Mouse (Mus musculus): ENCODE data around the gene Mast4. TPM values are rescaled to one million over a fixed set of nuclear protein-coding genes. Genes with fewer than 3 reads are reported as not detected.
A peak's percentile ranks its signal among the peaks of the same experiment; 100 is the strongest.

The Mast4 gene
- polyA plus RNA-seq, 1 experiment from 2014 or later, result 10.1 TPM

GRCm38 (mm10) chr13:102783531-102784310 is 550.6 kb downstream of the Mast4 start:
- WGBS, result 87% methylated on average over 7 of the region's 7 CpGs
- peaks cover 2% of the 10 kb centered on the region; the same call in 1 of the 2 replicates for H3K36me3 ChIP-seq (ENCODE audit: control insufficient read depth, insufficient read depth, low read length)

DNA sequence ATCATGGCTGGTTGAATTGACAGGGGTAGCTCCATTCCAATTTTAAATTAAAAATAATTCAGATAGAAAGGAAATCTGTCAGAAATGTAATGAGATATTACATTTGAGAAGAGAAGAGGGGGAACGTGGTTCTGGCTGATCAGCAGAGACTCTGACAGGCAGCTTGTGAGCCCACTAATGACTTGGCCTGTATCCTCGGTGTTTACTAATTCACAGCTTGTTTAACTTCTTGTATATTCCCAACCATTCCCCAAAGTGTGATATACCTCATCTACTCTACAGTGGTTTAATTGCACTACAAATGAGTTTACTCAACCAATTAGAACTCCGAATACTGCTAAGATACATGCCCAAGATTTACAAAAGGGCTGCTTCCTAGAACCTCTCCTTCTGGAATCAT is 555.0 kb downstream of the Mast4 start:
- no peak overlapping the region for H3K27ac ChIP-seq (ENCODE audit: low read depth, low read length)
- ATAC-seq (replicated peaks; ENCODE audit: low FRiP score) (no peak), DNase-seq (ENCODE audit: low spot score) (no peak)
- H3K36me3 ChIP-seq (ENCODE audit: control insufficient read depth, insufficient read depth, low read length), result peaks cover 7% of the 10 kb centered on the region; the same call in 1 of the 2 replicates
- no peak overlapping the region for H3K4me3 ChIP-seq (ENCODE audit: low read depth, low read length)
- no peaks in the 10 kb centered on the region for H3K9me3 ChIP-seq (ENCODE audit: control insufficient read depth, low read length)
- H3K27me3 ChIP-seq (replicated peaks; ENCODE audit: control insufficient read depth, insufficient read depth, low read length), result no peaks in the 10 kb centered on the region
- no peak overlapping the region for H3K9ac ChIP-seq (ENCODE audit: low read depth, low read length)
- 87% methylated on average over 3 of the region's 3 CpGs for WGBS
- 0 out of 2 replicates have a peak, but pooled peaks cover under 1% of the 10 kb centered on the region for H3K4me1 ChIP-seq (replicated peaks; ENCODE audit: control insufficient read depth, insufficient read depth, low read length)
- H3K4me2 ChIP-seq, result no peak overlapping the region

More at GRCm38 (mm10) chr13:102783531-102784310, 550.6 kb downstream of the Mast4 start:
- no peak for DNase-seq (ENCODE audit: low spot score)
- Histone ChIP-seq H3K4me2 (no peak overlapping the region), H3K4me3 (ENCODE audit: low read depth, low read length) (no peak overlapping the region), H3K9me3 (ENCODE audit: control insufficient read depth, low read length) (no peaks in the 10 kb centered on the region), H3K4me1 (replicated peaks; ENCODE audit: control insufficient read depth, insufficient read depth, low read length) (no peaks in the 10 kb centered on the region), H3K9ac (ENCODE audit: low read depth, low read length) (no peak overlapping the region), H3K27me3 (replicated peaks; ENCODE audit: control insufficient read depth, insufficient read depth, low read length) (no peaks in the 10 kb centered on the region), H3K27ac (ENCODE audit: low read depth, low read length) (no peak overlapping the region)
- ATAC-seq (replicated peaks; ENCODE audit: low FRiP score), result no peak

- no peak for DNase-seq (ENCODE audit: low spot score)
- Histone ChIP-seq H3K9ac (ENCODE audit: low read depth, low read length) (no peak overlapping the region), H3K27me3 (replicated peaks; ENCODE audit: control insufficient read depth, insufficient read depth, low read length) (no peaks in the 10 kb centered on the region), H3K4me3 (ENCODE audit: low read depth, low read length) (no peak overlapping the region), H3K36me3 (ENCODE audit: control insufficient read depth, insufficient read depth, low read length) (peaks cover 7% of the 10 kb centered on the region; the same call in 1 of the 2 replicates), H3K4me1 (replicated peaks; ENCODE audit: control insufficient read depth, insufficient read depth, low read length) (0 out of 2 replicates have a peak, but pooled peaks cover 4% of the 10 kb centered on the region), H3K4me2 (no peak overlapping the region), H3K9me3 (ENCODE audit: control insufficient read depth, low read length) (no peaks in the 10 kb centered on the region), H3K27ac (ENCODE audit: low read depth, low read length) (no peak overlapping the region)
- 73% methylated on average over 3 of the region's 3 CpGs for WGBS
- ATAC-seq (replicated peaks; ENCODE audit: low FRiP score), result no peak
These were observed 555.4 kb downstream of the Mast4 start for GRCm38 (mm10) chr13:102778859-102779258.

DNA sequence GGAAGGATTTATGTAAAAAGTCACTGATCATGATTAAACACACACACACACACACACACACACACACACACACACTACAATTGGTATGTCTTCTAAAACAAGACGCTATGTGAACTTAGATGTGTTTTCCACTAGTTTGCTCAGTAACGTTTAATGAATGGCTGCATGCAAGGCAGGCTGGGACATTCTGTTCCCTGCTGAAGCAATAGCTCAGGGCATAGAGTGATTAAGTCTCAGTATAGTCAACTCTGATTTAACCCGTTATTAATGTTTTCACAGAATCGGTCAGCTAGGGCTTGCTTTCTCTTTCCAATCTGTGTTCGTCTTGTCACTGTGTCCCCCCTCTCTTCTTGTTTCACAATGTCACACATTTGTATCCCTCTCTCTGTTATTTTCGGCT is 558.8 kb downstream of the Mast4 start:
- no peaks in the 10 kb centered on the region for H3K9me3 ChIP-seq (ENCODE audit: control insufficient read depth, low read length)
- 0 out of 2 replicates have a peak, but pooled peaks cover 11% of the 10 kb centered on the region for H3K4me1 ChIP-seq (replicated peaks; ENCODE audit: control insufficient read depth, insufficient read depth, low read length)
- no peaks in the 10 kb centered on the region for H3K27me3 ChIP-seq (replicated peaks; ENCODE audit: control insufficient read depth, insufficient read depth, low read length)
- WGBS, result 87% methylated on average over 6 of the region's 6 CpGs
- H3K9ac ChIP-seq (ENCODE audit: low read depth, low read length), result no peak overlapping the region
- ATAC-seq (replicated peaks; ENCODE audit: low FRiP score) (no peak), DNase-seq (ENCODE audit: low spot score) (no peak)
- peaks cover 7% of the 10 kb centered on the region; the same call in 1 of the 2 replicates for H3K36me3 ChIP-seq (ENCODE audit: control insufficient read depth, insufficient read depth, low read length)
- no peak overlapping the region for H3K4me3 ChIP-seq (ENCODE audit: low read depth, low read length)
- no peak overlapping the region for H3K4me2 ChIP-seq
- H3K27ac ChIP-seq (ENCODE audit: low read depth, low read length), result no peak overlapping the region

GRCm38 (mm10) chr13:102774786-102775201 is 559.5 kb downstream of the Mast4 start:
- peaks cover 7% of the 10 kb centered on the region; the same call in 1 of the 2 replicates for H3K36me3 ChIP-seq (ENCODE audit: control insufficient read depth, insufficient read depth, low read length)

GRCm38 (mm10) chr13:102773169-102773568 is 561.1 kb downstream of the Mast4 start:
- Histone ChIP-seq H3K4me3 (ENCODE audit: low read depth, low read length) (no peak overlapping the region), H3K36me3 (ENCODE audit: control insufficient read depth, insufficient read depth, low read length) (peaks cover 4% of the 10 kb centered on the region; the same call in 1 of the 2 replicates), H3K4me1 (replicated peaks; ENCODE audit: control insufficient read depth, insufficient read depth, low read length) (0 out of 2 replicates have a peak, but pooled peaks cover 11% of the 10 kb centered on the region), H3K4me2 (peak overlapping the region; percentile 27), H3K27me3 (replicated peaks; ENCODE audit: control insufficient read depth, insufficient read depth, low read length) (no peaks in the 10 kb centered on the region), H3K27ac (ENCODE audit: low read depth, low read length) (no peak overlapping the region), H3K9me3 (ENCODE audit: control insufficient read depth, low read length) (no peaks in the 10 kb centered on the region), H3K9ac (ENCODE audit: low read depth, low read length) (no peak overlapping the region)
- WGBS, result 56% methylated on average over 9 of the region's 9 CpGs
- DNase-seq (ENCODE audit: low spot score), result no peak
- ATAC-seq (replicated peaks; ENCODE audit: low FRiP score), result peak; percentile 84

More at GRCm38 (mm10) chr13:102774786-102775201, 559.5 kb downstream of the Mast4 start:
- DNase-seq (ENCODE audit: low spot score), result no peak
- H3K27me3 ChIP-seq (replicated peaks; ENCODE audit: control insufficient read depth, insufficient read depth, low read length), result no peaks in the 10 kb centered on the region
- no peak for ATAC-seq (replicated peaks; ENCODE audit: low FRiP score)
- H3K9me3 ChIP-seq (ENCODE audit: control insufficient read depth, low read length), result no peaks in the 10 kb centered on the region
- no peak overlapping the region for H3K27ac ChIP-seq (ENCODE audit: low read depth, low read length)
- H3K9ac ChIP-seq (ENCODE audit: low read depth, low read length), result no peak overlapping the region
- 0 out of 2 replicates have a peak, but pooled peaks cover 11% of the 10 kb centered on the region for H3K4me1 ChIP-seq (replicated peaks; ENCODE audit: control insufficient read depth, insufficient read depth, low read length)
- H3K4me2 ChIP-seq, result no peak overlapping the region
- H3K4me3 ChIP-seq (ENCODE audit: low read depth, low read length), result no peak overlapping the region
- WGBS, result 79% methylated on average over 7 of the region's 7 CpGs

DNA sequence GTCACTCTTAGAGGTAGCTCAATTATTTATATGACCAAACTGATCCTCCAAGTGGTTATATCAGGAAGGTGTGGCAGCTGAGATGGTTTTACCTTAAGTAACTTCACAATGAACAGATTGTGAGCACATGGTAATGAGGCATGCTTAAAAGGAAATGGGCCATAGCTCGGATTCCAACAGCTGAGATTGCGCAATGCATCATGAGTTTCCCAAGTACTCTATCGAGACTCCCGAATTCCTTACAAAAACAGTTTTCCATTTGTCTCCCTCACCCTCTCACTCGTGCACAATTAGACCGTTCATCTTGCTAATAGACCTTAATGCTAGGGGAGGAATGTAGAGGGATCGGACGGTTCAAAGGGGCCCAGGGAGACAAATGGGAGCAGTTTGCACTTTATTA is 564.1 kb downstream of the Mast4 start:
- H3K27ac ChIP-seq (ENCODE audit: low read depth, low read length), result no peak overlapping the region
- ATAC-seq (replicated peaks; ENCODE audit: low FRiP score), result no peak
- no peak overlapping the region for H3K4me3 ChIP-seq (ENCODE audit: low read depth, low read length)
- 0 out of 2 replicates have a peak, but pooled peaks cover 19% of the 10 kb centered on the region for H3K4me1 ChIP-seq (replicated peaks; ENCODE audit: control insufficient read depth, insufficient read depth, low read length)
- no peaks in the 10 kb centered on the region; the same call in 1 of the 2 replicates for H3K36me3 ChIP-seq (ENCODE audit: control insufficient read depth, insufficient read depth, low read length)
- no peak overlapping the region for H3K4me2 ChIP-seq
- H3K9me3 ChIP-seq (ENCODE audit: control insufficient read depth, low read length), result no peaks in the 10 kb centered on the region
- no peak for DNase-seq (ENCODE audit: low spot score)
- no peak overlapping the region for H3K9ac ChIP-seq (ENCODE audit: low read depth, low read length)
- 80% methylated on average over 8 of the region's 8 CpGs for WGBS
- H3K27me3 ChIP-seq (replicated peaks; ENCODE audit: control insufficient read depth, insufficient read depth, low read length), result no peaks in the 10 kb centered on the region

DNA sequence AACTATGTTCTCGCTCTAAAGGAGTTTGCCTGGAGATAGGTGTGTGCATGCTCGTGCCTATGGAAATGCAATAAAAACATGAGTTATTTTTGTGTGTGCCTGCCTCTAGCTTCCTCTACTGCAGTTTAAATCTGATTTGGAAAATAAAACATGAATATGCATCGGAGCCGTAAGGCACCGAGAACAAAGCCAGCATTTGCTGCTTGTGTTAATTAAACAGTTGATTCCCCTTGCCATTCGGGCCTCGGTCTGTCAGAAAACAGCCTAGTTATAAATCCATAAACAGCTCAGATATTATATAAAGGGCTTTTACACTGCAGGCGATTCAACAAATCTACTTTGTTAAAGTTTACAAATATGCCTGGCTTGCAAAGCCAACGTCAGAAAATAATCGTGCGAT is 565.8 kb downstream of the Mast4 start:
- H3K36me3 ChIP-seq (ENCODE audit: control insufficient read depth, insufficient read depth, low read length), result no peaks in the 10 kb centered on the region; the same call in 1 of the 2 replicates
- ATAC-seq (replicated peaks; ENCODE audit: low FRiP score), result no peak
- 91% methylated on average over 11 of the region's 11 CpGs for WGBS

More for the DNA sequence above, 565.8 kb downstream of the Mast4 start:
- H3K4me2 ChIP-seq, result no peak overlapping the region
- DNase-seq (ENCODE audit: low spot score), result no peak
- H3K9ac ChIP-seq (ENCODE audit: low read depth, low read length), result no peak overlapping the region
- H3K9me3 ChIP-seq (ENCODE audit: control insufficient read depth, low read length), result no peaks in the 10 kb centered on the region
- no peak overlapping the region for H3K4me3 ChIP-seq (ENCODE audit: low read depth, low read length)
- H3K4me1 ChIP-seq (replicated peaks; ENCODE audit: control insufficient read depth, insufficient read depth, low read length), result 0 out of 2 replicates have a peak, but pooled peaks cover 15% of the 10 kb centered on the region
- no peaks in the 10 kb centered on the region for H3K27me3 ChIP-seq (replicated peaks; ENCODE audit: control insufficient read depth, insufficient read depth, low read length)
- H3K27ac ChIP-seq (ENCODE audit: low read depth, low read length), result no peak overlapping the region

Data from liver, embryonic 11.5 days (tissue).